Mouse (Mus musculus) G1E (cell line): ENCODE results near the gene Clpb.

ENCODE experiments used
- CTCF ChIP-seq: IDR thresholded peaks from 2 replicates; pipeline ENCODE4 v1.5.1; 2012; ENCODE audit warnings: low read depth, low read length, inconsistent platforms, mixed read lengths
- GATA1 ChIP-seq: IDR thresholded peaks from 2 replicates; pipeline ENCODE4 v1.6.1; 2012; ENCODE audit warnings: borderline replicate concordance, low read length, inconsistent platforms, mixed read lengths
- POLR2AphosphoS5 ChIP-seq: IDR thresholded peaks from 2 replicates; pipeline ENCODE4 v1.6.1; 2012; ENCODE audit warnings: low read depth, low read length, inconsistent platforms; ENCODE audit not compliant: insufficient replicate concordance

- TF ChIP-seq CTCF (no peak), GATA1 (no peak), POLR2AphosphoS5 (no peak)
Measured at GRCm38 (mm10) chr7:101755301-101755700, 91.9 kb downstream of the Clpb start.
